Mouse (Mus musculus): ENCODE results near the gene Myl6b. TPM values are rescaled to one million over a fixed set of nuclear protein-coding genes. Genes with fewer than 3 reads are reported as not detected.
A peak's percentile ranks its signal among the peaks of the same experiment; 100 is the strongest.

Gene Myl6b
- polyA plus RNA-seq, 1 experiment, result 0.67 TPM

- Histone ChIP-seq H3K36me3 (ENCODE audit: control insufficient read depth, insufficient read depth, low read length) (peaks cover 11% of the 10 kb centered on the region), H3K27me3 (ENCODE audit: control insufficient read depth, insufficient read depth, low read length) (no peaks in the 10 kb centered on the region), H3K4me1 (ENCODE audit: control insufficient read depth, insufficient read depth, insufficient read length) (no peaks in the 10 kb centered on the region), H3K4me3 (ENCODE audit: extremely low read depth, insufficient read depth, insufficient read length) (peak overlapping the region; percentile 50), H3K27ac (ENCODE audit: insufficient read depth, low read length) (peak overlapping the region; percentile 80)
- DNase-seq (ENCODE audit: low read depth in 1 of 2, low spot score in 2 of 2), result no peak
- TF ChIP-seq POLR2A (IDR thresholded peaks at IDR 0.05; ENCODE audit: low read depth, low read length), result no peak
- no peak for TF ChIP-seq CTCF (IDR thresholded peaks at IDR 0.05; ENCODE audit: extremely low read depth, insufficient read depth, insufficient read length, insufficient replicate concordance)
- 25% methylated on average over 28 of the region's 28 CpGs for WGBS
Measured at GRCm38 (mm10) chr10:128526366-128527356, 28.2 kb upstream of the Myl6b start.

- DNase-seq (ENCODE audit: low read depth in 1 of 2, low spot score in 2 of 2), result peak; percentile 90 to 95
- WGBS, result 0% methylated on average over 37 of the region's 37 CpGs
Measured at GRCm38 (mm10) chr10:128525671-128526308, 27.3 kb upstream of the Myl6b start, which contains the start of gene Esyt1. TSS of gene Esyt1 (minus strand) at chr10:128525871.

DNA sequence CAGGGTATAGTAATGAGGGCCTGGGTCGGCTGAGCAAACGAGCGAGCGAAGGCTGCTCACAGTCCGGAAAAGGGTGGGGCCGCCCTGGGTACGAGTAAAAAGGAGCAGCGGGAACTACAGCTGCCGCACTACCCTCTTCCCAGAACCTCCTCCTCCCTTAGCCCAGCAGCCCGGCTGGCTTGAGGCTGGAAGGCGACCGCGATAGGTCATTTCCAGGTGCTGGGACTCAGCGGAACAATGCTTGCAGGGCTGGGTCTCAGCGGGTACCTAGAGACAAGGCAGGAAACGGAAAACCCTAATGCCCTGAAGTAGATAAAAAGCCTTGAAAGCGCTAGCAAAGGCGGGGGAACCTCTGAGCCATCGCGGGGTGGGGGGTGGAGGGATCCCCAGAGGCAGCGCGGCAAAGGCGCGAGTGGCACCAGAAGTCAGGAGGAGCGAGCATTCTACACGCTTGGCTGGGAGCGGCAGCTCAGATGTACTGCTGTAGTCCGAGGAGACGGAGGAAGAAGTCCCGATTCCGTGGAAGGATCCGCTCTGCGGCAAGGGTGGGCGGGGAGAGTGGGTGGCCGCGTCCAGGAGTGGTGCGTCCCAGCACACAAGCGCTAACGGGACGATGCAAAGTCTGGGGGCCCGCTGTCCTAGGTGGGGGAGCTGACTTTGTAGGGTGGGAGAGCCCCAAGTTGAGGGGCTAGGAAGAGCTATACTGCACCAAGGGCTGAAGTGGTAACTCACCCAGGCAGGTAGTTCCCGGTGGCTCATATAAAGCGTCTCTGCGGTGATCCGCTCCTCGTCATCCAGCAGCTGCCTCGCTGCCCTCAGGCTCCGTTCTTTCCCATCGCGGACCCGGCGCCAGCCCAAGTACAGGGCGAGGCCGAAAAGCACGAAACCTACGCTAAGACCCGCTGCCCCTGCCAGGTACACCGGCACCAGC, 26.5 kb upstream of the Myl6b start:
- Histone ChIP-seq H3K36me3 (ENCODE audit: control insufficient read depth, insufficient read depth, low read length) (peaks cover 23% of the 10 kb centered on the region), H3K27me3 (ENCODE audit: control insufficient read depth, insufficient read depth, low read length) (no peaks in the 10 kb centered on the region), H3K4me1 (ENCODE audit: control insufficient read depth, insufficient read depth, insufficient read length) (no peaks in the 10 kb centered on the region), H3K4me3 (ENCODE audit: extremely low read depth, insufficient read depth, insufficient read length) (peak overlapping the region; percentile 77), H3K27ac (ENCODE audit: insufficient read depth, low read length) (peak overlapping the region; percentile 97)
- WGBS, result under 1% methylated on average over 58 of the region's 58 CpGs
- TF ChIP-seq POLR2A (IDR thresholded peaks at IDR 0.05; ENCODE audit: low read depth, low read length) (peak; percentile 53), CTCF (IDR thresholded peaks at IDR 0.05; ENCODE audit: extremely low read depth, insufficient read depth, insufficient read length, insufficient replicate concordance) (no peak)
- peak; percentile 65 to 74 for DNase-seq (ENCODE audit: low read depth in 1 of 2, low spot score in 2 of 2)

More at GRCm38 (mm10) chr10:128525671-128526308, 27.3 kb upstream of the Myl6b start, which contains the start of gene Esyt1:
- Histone ChIP-seq H3K4me3 (ENCODE audit: extremely low read depth, insufficient read depth, insufficient read length) (peak within 1 kb of the TSS; percentile 77), H3K27ac (ENCODE audit: insufficient read depth, low read length) (peak within 1 kb of the TSS; percentile 97), H3K36me3 (ENCODE audit: control insufficient read depth, insufficient read depth, low read length) (peaks cover 17% of the 10 kb centered on the region), H3K4me1 (ENCODE audit: control insufficient read depth, insufficient read depth, insufficient read length) (no peaks in the 10 kb centered on the region), H3K27me3 (ENCODE audit: control insufficient read depth, insufficient read depth, low read length) (no peaks in the 10 kb centered on the region)
- TF ChIP-seq POLR2A (IDR thresholded peaks at IDR 0.05; ENCODE audit: low read depth, low read length) (peak; percentile 86), CTCF (IDR thresholded peaks at IDR 0.05; ENCODE audit: extremely low read depth, insufficient read depth, insufficient read length, insufficient replicate concordance) (peak; percentile 15; the same call in 1 of the 2 replicates)

DNA sequence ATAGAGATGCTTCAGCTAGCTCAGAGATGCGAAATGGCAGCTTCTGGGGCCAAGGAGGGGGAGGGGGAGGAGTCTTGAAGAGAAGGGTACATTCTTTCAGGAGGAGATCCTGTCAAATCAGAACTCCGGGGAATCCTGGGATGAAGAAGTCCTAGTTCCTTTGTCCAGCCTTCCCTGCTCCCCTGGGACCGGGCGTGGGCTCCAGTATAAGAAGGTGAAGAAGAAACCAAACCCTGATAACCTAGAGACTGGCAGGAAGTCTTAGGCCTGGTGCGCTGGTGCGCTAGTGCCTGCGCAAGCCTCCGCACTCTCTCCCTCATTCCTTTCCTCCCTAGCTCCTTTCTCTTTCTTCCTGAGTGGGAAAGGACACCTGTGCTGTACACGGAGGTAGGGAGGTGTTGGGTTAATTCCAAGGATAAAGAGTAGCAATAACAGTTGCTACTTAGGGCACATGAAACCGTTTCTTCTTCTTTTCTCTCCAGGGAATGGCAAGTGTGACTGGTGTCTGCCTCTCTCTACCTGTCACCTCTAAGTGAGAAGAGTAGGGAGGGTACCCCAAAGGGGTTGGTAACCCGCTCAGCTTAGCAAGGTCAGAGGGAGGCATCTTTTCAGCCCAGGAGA, 25.7 kb upstream of the Myl6b start:
- DNase-seq (ENCODE audit: low read depth in 1 of 2, low spot score in 2 of 2), result no peak
- no peaks in the 10 kb centered on the region for H3K27me3 ChIP-seq (ENCODE audit: control insufficient read depth, insufficient read depth, low read length)
- peaks cover 29% of the 10 kb centered on the region for H3K36me3 ChIP-seq (ENCODE audit: control insufficient read depth, insufficient read depth, low read length)
- H3K4me3 ChIP-seq (ENCODE audit: extremely low read depth, insufficient read depth, insufficient read length), result peak overlapping the region; percentile 77
- TF ChIP-seq POLR2A (IDR thresholded peaks at IDR 0.05; ENCODE audit: low read depth, low read length), result peak; percentile 21; the same call in 1 of the 2 replicates
- TF ChIP-seq CTCF (IDR thresholded peaks at IDR 0.05; ENCODE audit: extremely low read depth, insufficient read depth, insufficient read length, insufficient replicate concordance), result no peak
- peak overlapping the region; percentile 97 for H3K27ac ChIP-seq (ENCODE audit: insufficient read depth, low read length)
- WGBS, result 16% methylated on average over 11 of the region's 11 CpGs
- H3K4me1 ChIP-seq (ENCODE audit: control insufficient read depth, insufficient read depth, insufficient read length), result no peaks in the 10 kb centered on the region

DNA sequence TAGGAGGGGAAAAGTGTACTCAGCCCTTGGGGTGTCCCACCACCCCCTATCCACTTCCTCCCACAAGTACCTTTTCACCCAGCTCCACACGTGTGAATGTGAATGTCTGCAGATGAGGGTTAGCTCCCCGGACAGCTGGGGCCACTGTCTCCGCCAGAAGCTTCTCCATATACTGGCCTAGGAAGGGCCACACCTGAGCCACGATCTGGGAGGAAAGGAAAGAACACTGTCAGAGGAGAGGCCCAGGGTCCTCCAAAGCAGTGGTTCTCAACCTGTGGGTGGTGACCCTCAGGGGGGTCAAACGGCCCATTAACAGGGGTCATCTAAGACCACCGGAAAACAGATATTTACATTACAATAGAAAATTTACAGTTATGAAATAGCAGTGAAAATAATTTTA, 23.9 kb upstream of the Myl6b start:
- TF ChIP-seq CTCF (IDR thresholded peaks at IDR 0.05; ENCODE audit: extremely low read depth, insufficient read depth, insufficient read length, insufficient replicate concordance), result no peak
- TF ChIP-seq POLR2A (IDR thresholded peaks at IDR 0.05; ENCODE audit: low read depth, low read length), result no peak
- Histone ChIP-seq H3K36me3 (ENCODE audit: control insufficient read depth, insufficient read depth, low read length) (peaks cover 43% of the 10 kb centered on the region), H3K4me1 (ENCODE audit: control insufficient read depth, insufficient read depth, insufficient read length) (no peaks in the 10 kb centered on the region), H3K4me3 (ENCODE audit: extremely low read depth, insufficient read depth, insufficient read length) (no peak overlapping the region), H3K27me3 (ENCODE audit: control insufficient read depth, insufficient read depth, low read length) (no peaks in the 10 kb centered on the region), H3K27ac (ENCODE audit: insufficient read depth, low read length) (no peak overlapping the region)
- WGBS, result 87% methylated on average over 6 of the region's 6 CpGs
- DNase-seq (ENCODE audit: low read depth in 1 of 2, low spot score in 2 of 2), result no peak
